13 mouse cellular contexts compared by ENCODE assay signal in the genomic region with DNA sequence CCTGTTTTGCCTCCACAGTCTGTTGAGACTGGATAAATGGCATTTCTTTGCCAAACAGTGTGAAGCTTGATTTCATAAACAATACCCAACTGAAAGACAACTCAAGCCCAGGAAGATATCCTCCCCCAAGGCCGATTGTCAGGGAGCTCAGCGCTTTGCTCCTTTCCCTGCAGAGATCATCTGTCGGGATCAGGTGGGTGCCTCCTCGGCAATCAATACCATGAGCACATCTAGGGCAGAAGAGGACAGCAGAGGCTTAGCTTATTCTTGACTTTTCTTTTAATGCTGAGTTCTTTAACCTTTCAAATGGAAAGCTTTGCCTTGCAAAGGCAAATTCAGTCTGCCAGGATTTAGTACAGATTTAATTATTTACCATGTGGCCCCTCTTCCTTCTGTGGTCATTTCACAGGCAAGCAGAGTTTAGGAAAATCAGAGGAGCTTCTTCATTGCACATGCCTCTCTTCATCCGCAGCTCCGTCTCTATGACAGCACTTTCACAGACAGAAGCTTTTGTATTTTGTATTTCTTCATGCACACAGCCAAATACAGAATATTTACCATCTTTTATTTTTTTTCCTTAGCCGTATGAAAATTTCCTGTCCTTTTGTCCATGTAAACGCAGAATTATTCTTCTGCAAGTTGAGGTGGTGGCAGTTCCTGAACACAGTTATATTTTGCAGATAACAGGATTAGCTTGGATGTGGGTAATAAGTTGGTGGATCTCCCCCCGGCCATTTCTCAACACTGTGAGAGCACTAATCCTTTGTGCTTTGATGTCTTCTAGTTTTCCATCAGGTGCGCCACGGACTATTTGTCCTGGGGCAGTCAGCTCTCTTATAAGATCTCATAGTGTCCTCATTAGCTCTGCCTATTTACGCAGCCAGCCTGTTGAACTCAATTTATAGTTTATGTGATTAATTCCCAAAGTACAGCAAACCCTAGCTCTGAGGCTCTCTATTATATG.
"Had no signal": no experiment of that assay in that cellular context is flagged by ENCODE, and none has a peak within 500 bp of the region (broad histone marks: within the 10 kb centered on the region; RNA-seq: fewer than 3 reads in every experiment).

No protein-coding gene starts in this region.

- H3K36me3 ChIP-seq: limb, embryonic 15.5 days; liver, embryonic 12.5 days; neural tube, embryonic 12.5 days had no signal

- H3K4me2 ChIP-seq: limb, embryonic 15.5 days; liver, embryonic 12.5 days; lung, embryonic 14.5 days; neural tube, embryonic 12.5 days had no signal

- ATAC-seq: intestine, postnatal 0 days; liver, embryonic 12.5 days had no signal

- H3K9ac ChIP-seq: limb, embryonic 15.5 days; liver, embryonic 12.5 days; lung, embryonic 14.5 days; neural tube, embryonic 12.5 days had no signal

- H3K4me1 ChIP-seq: limb, embryonic 15.5 days; liver, embryonic 12.5 days; neural tube, embryonic 12.5 days had no signal

- H3K9me3 ChIP-seq: limb, embryonic 15.5 days; liver, embryonic 12.5 days; neural tube, embryonic 12.5 days had no signal

- H3K27ac ChIP-seq: limb, embryonic 15.5 days; liver, embryonic 12.5 days; neural tube, embryonic 12.5 days had no signal

- H3K27me3 ChIP-seq: limb, embryonic 15.5 days; liver, embryonic 12.5 days; neural tube, embryonic 12.5 days had no signal

- H3K4me3 ChIP-seq: limb, embryonic 15.5 days; liver, embryonic 12.5 days; myocyte; neural tube, embryonic 12.5 days had no signal

- DNase-seq: kidney, adult 8-10 months; kidney, postnatal 25 days; lung, embryonic 14.5 days; lung, postnatal 10 days; lung, postnatal 4 days; right cerebral cortex, adult 18-20 months; right cerebral cortex, postnatal 25 days; thymus, postnatal 4 days had no signal
